Mouse (Mus musculus) inflammation-experienced regulatory T-cells (primary cell): ENCODE measurements around the gene Zfp553. TPM values are rescaled to one million over a fixed set of nuclear protein-coding genes. Genes with fewer than 3 reads are reported as not detected.

Experiments
- polyA plus RNA-seq, 2 experiments: library from polyadenylated mRNA; unstranded; fragments of 100-300 nt; shearing (Covaris generic); gene quantifications; one replicate each; pipeline ENCODE4 v1.2.1; 2017

Zfp553 gene
- 10 to 100 TPM; 20.4 to 32.8 TPM for polyA plus RNA-seq

DNA sequence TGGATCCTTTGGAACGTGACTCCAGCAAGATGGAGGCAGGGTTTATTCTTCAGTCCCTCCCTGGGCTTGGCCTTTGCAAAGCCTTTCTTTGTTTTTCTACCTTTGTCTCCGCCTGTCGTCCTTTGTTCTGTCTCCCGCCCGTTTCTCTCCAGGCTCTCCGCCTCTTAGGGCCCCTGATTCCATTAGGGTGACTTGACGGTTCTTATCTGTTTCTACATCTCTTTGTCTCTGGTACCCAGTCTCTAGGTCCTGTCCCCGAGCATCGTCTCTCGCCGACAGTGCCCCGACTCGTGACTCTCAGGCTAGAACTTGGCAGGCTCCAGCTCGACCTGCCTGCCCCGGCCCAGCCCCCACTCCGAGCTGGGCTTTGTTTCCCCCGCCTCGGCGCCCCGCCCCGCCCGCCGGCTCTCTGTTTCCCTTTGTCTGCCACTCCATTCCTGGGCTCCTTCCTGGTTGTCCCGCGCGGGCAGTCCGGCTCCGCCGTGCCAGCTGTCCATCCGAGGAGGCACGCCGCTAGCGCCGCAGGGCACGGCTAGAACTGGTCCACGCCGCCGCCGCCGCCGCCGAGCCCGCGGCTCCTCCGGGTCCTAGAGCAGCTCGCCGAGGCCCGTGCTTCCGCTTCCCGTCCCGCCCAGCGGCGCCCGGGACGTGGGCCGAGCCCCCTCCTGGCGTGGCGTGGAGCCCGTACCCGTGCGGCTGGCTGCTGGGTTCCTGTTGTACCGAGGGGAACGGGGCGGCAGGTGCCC lies at the start of gene Zfp553, which contains the start of gene Sept1:
Gene Zfp553 (plus strand): TSS at position 440 of the 746 bp plus-strand sequence.
Gene Sept1 (minus strand): TSS at position 509 of the 746 bp plus-strand sequence.

DNA sequence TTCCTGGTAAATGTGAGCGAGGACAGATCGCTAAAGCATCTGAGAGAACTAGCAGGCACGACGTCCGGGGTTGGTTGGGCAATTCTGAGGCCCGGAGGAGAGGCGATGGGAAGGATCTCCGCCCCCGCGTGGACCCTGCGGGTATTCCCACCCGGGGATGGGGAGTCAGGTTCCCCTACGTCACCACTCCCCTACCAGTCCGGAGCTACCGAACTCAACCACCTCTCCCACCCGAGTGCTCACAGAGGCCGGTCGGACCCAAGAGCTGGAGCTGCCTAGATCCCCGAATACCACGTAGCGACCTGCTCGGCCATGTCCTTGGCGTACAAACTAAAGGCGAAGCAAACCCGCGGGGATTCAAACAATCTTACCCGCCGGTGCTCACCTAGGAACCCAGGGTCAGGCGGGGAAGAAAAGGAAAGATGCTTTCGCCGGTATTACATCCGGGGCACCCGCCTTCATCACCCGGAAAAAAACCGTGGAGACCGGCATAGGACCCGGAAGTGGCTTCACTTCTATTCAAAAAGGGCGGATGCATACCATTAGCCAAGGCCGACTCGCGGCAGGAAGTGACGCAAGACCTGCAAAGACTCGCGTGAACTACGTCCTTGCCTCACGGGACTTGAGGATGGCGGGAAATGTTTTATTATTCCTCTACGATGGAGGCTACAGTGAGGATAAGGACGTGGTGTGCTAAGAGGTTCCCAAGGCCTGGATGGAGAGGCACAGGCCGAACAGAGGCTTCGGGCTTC lies 37.1 kb upstream of the Zfp553 start, which contains the start of gene Cd2bp2:
Gene Cd2bp2 (minus strand): TSS at position 507 of the 752 bp plus-strand sequence.

DNA sequence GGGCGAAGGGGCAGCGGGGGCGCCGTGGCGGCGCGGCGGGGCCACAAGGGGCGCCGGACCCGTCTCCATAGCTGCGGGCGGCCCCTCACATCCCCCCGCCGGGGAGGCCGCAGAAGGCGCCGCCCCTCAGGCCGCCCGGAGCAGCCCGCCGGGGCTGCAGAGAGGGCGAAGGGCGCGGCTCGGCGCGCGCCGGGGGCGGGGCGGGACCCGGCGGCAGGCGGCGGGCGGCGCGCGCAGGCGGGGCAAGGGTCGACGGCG lies 24.6 kb upstream of the Zfp553 start, which contains the start of gene Tbc1d10b:
Gene Tbc1d10b (minus strand): TSS at position 174 of the 258 bp plus-strand sequence.

DNA sequence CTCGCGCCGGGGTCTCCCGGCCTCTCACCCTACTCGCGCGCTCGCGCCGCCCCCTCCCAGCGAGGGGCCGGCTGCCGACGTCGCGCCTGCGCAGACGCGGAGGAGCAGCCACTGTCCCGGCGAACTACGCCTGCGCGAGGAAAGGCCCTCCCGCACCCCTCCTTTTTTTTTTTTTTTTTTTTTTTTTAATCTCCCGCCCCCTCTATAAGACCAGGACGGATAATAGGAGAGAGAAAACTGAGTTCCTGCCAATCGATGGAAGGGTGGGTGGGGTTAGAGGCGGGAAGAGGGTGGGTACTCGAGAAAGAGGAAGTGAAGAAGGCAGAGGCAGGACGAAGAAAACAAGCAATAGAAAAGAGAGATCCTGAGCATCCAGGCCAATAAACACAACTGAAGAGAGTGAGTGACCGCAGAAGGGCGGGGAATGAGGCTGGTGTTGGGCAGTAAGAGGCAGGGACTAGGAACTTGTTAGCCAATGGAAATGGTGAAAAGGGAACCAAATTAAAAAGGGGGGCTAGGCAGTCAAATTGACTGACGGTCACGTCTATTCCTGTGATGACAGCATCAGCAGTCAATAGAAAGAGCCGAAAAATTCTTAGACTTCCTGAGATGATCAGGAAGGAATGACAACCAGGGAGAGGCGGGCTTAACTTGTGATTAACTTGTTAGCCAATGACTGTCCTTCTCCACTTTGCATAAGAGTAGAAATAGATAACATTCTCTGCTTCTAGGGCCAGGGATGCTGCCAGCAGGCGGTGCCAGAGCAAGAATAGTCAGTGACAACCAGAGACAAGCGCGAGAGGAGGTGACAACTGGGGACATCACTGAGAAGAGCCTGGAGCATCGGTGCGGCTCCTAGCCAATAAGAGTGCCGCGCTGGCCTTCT lies 24.1 kb upstream of the Zfp553 start, which contains the start of gene Mylpf:
Gene Mylpf (plus strand): TSS at position 338 of the 886 bp plus-strand sequence.

DNA sequence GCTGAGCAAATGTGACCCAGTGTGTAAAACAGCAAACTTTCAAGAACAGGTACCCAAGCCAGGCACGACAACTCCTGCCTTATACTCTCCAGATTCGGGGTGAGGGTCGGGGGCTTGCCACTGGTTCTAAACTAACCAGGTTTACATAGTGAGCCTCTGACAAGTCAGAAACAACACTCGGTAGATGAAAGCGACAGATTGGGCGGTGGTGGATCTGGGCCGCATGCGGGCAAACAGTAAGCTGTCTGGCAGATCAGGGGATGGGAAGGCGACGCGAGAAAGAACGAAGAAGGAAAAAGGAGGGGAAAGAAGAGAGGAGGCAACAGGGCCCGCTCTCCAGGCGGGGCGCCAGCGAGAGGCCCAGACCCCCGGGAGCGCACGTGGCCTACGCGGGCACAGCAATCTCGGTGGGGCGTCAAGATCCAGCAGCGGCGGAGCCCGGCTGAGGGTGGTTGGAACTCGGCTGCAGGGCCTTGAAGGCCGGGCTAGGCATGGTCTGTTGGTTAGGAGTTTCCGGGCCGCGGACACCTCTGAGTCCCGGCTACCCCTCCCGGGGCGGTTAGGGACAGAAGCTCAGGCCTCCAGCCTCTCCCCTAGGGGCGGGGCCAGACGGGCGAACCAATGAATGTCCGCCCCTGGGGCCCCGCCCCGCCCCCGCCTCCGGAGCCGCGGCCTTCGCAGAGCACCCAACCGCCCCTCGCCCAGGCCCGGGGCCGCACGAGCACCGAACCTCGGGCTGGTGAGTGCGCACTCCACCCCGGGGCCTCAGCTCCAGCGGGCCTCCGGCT lies 11.2 kb downstream of the Zfp553 start, which contains the start of gene Zfp771:
Gene Zfp771 (plus strand): TSS at position 405 of the 788 bp plus-strand sequence.

DNA sequence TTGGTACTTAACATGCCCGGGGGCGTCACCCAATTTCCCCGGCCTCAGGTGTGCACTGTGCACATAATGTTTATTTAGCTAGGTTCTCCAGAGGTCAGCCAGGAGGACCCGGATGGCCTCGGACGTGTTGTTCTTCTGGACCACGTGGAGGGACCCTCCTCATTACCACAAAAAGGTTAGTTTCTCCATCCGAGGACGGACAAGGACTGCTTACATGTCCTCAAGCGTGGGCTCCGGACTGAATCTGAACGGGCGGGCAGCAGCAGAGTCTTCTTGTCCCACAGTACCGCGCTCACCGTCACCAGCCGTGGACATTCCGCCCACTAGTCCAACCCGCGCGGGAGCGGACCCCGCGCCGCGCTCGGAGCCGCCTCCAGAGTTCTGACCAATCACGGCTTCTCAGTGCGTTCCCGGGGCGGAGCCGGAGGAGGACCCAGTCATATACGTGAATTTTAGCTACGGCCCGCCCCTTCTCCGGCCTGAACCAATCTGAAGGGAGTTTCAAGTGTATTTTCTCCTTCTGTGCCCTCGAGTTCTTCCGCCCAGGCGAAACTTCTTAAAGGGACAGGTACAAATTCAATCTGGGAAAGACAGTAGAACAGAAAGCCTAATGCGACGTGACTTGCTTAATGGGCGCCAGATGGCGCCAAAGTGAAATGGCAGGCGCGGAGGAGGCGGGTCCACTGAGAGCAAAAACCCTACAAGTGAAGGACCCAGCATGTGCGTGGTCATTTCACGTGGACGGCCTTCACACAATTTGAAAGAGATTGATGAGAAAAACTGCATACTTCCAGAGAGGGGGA lies 27.6 kb downstream of the Zfp553 start, which contains the start of gene Dctpp1:
Gene Dctpp1 (minus strand): TSS at position 401 of the 803 bp plus-strand sequence.

DNA sequence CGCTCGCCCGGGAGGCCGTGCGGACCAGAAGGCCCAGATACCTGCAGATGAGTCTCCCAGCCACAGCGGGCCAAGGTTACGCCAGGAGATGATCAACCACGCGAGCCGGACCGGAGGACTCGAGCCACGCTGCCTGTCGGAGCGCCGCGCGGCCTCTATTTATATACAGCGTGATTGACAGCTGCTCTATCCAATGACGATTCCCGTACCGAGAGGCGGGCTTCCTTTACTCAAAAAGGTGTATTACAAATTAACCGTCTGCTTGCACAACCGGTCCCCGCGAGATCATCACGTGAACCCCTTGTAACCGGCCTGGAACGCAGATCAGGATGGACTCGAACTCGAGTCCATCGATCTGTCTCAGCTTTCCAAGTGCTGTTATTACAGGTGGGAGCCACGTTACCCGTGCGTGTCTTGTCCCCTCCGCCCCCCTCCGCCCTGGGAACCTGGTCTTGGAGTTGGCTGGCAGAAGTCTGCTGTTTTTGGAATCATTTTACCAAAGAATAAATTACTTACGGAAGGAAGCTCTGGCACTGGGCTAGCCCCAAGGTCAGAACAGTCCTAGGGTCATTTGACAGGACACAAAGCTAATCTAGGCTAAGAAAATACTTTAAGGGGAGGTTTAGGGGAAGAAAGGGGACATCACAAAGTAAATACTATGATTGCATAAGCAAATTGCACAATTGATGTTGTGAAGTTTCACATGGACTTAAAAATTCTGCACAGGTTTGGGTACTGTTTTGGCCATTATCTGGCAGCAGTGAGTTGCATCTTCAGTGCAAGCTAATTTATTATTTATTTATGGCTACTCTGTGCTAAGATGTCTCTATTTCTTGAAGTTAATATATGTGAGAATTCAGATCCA lies 41.3 kb downstream of the Zfp553 start, which contains the start of gene Sephs2:
Gene Sephs2 (minus strand): TSS at position 131 of the 865 bp plus-strand sequence.

Other genes starting within 250 kb of the Zfp553 start
- gene Mvp, start 218.4 kb upstream of the Zfp553 start, polyA plus RNA-seq: 10 to 100 TPM; 49.5 to 51.3 TPM
- gene Pagr1b, start 216.6 kb upstream of the Zfp553 start, polyA plus RNA-seq: 1 to 10 TPM in 1 of 2 experiments, under 1 TPM in 1; 0.71 to 3.4 TPM
- gene Pagr1a, start 215.7 kb upstream of the Zfp553 start, polyA plus RNA-seq: 100 to 1,000 TPM; 140 to 147 TPM
- 10 to 100 TPM; 35.6 to 68.8 TPM for gene Gm42742, start 212.0 kb upstream of the Zfp553 start, polyA plus RNA-seq
- gene Prrt2, start 211.8 kb upstream of the Zfp553 start, polyA plus RNA-seq: 10 to 100 TPM in 1 of 2 experiments, 1 to 10 TPM in 1; 9.5 to 16.8 TPM
- gene Maz, start 206.0 kb upstream of the Zfp553 start, polyA plus RNA-seq: 100 to 1,000 TPM; 152 to 157 TPM
- 10 to 100 TPM; 10.1 to 11.0 TPM for gene Kif22, start 190.6 kb upstream of the Zfp553 start, polyA plus RNA-seq
- 1 to 10 TPM in 1 of 2 experiments, not detected in 1; 1.0 TPM for gene Zg16, start 145.7 kb upstream of the Zfp553 start, polyA plus RNA-seq
- 100 to 1,000 TPM; 320 to 356 TPM for gene AI467606, start 141.7 kb upstream of the Zfp553 start, polyA plus RNA-seq
- 10 to 100 TPM; 17.9 to 21.1 TPM for gene Qprt, start 110.8 kb upstream of the Zfp553 start, polyA plus RNA-seq
- 100 to 1,000 TPM in 1 of 2 experiments, 10 to 100 TPM in 1; 81.1 to 120 TPM for gene Spn, start 95.2 kb upstream of the Zfp553 start, polyA plus RNA-seq
- gene Cd2bp2, start 37.0 kb upstream of the Zfp553 start, polyA plus RNA-seq: 10 to 100 TPM; 59.9 to 63.9 TPM
- 100 to 1,000 TPM in 1 of 2 experiments, 10 to 100 TPM in 1; 71.6 to 101 TPM for gene Tbc1d10b, start 24.6 kb upstream of the Zfp553 start, polyA plus RNA-seq
- gene Mylpf, start 24.2 kb upstream of the Zfp553 start, polyA plus RNA-seq: 10 to 100 TPM; 11.1 to 22.9 TPM
- gene Sept1, start 69 bp downstream of the Zfp553 start, polyA plus RNA-seq: 100 to 1,000 TPM; 433 to 501 TPM
- gene Zfp771, start 11.2 kb downstream of the Zfp553 start, polyA plus RNA-seq: 10 to 100 TPM; 14.6 to 20.7 TPM
- 10 to 100 TPM; 27.8 to 34.4 TPM for gene Dctpp1, start 27.6 kb downstream of the Zfp553 start, polyA plus RNA-seq
- 10 to 100 TPM; 34.4 to 44.5 TPM for gene Sephs2, start 41.0 kb downstream of the Zfp553 start, polyA plus RNA-seq
- gene Itgal, start 63.2 kb downstream of the Zfp553 start, polyA plus RNA-seq: 100 to 1,000 TPM; 325 to 340 TPM
- gene Zfp768, start 112.5 kb downstream of the Zfp553 start, polyA plus RNA-seq: under 1 TPM in 1 of 2 experiments, not detected in 1; 0.55 TPM
- gene Zfp747, start 143.0 kb downstream of the Zfp553 start, polyA plus RNA-seq: 10 to 100 TPM; 15.1 to 22.7 TPM
- gene 9130019O22Rik, start 154.1 kb downstream of the Zfp553 start, polyA plus RNA-seq: 10 to 100 TPM in 1 of 2 experiments, 1 to 10 TPM in 1; 7.4 to 15.1 TPM
- gene E430018J23Rik, start 160.6 kb downstream of the Zfp553 start, polyA plus RNA-seq: 1 to 10 TPM; 6.3 to 6.7 TPM
- gene Zfp764, start 173.8 kb downstream of the Zfp553 start, polyA plus RNA-seq: 10 to 100 TPM; 13.3 to 15.4 TPM
- 10 to 100 TPM; 43.5 to 48.6 TPM for gene Zfp688, start 189.0 kb downstream of the Zfp553 start, polyA plus RNA-seq
- 10 to 100 TPM in 1 of 2 experiments, 1 to 10 TPM in 1; 5.1 to 13.4 TPM for gene Zfp689, start 216.1 kb downstream of the Zfp553 start, polyA plus RNA-seq
- gene Prr14, start 226.6 kb downstream of the Zfp553 start, polyA plus RNA-seq: 100 to 1,000 TPM; 126 to 153 TPM
- 10 to 100 TPM; 16.7 to 18.1 TPM for gene Fbrs, start 246.1 kb downstream of the Zfp553 start, polyA plus RNA-seq